15 mouse cellular contexts compared by ENCODE assay signal in genomic region chr10:95956629-95957028, GRCm38 (mm10).
"Had no signal": no experiment of that assay in that cellular context is flagged by ENCODE, and none has a peak within 500 bp of the region (broad histone marks: within the 10 kb centered on the region; RNA-seq: fewer than 3 reads in every experiment).

No protein-coding gene starts in this region.

- H3K4me1 ChIP-seq: neural tube, embryonic 15.5 days; stomach, embryonic 15.5 days had no signal

- H3K27me3 ChIP-seq: neural tube, embryonic 15.5 days; stomach, embryonic 15.5 days had no signal

- H3K4me3 ChIP-seq: neural tube, embryonic 15.5 days; stomach, embryonic 15.5 days had no signal

- H3K9me3 ChIP-seq: neural tube, embryonic 15.5 days; stomach, embryonic 15.5 days had no signal

- H3K9ac ChIP-seq: neural tube, embryonic 15.5 days; stomach, embryonic 15.5 days had no signal

- H3K27ac ChIP-seq: stomach, embryonic 15.5 days; stomach, postnatal 0 days had no signal

- DNase-seq: retina, postnatal 1 day; right cerebral cortex, adult 18-20 months; right cerebral cortex, postnatal 14 days; right cerebral cortex, postnatal 25 days; right cerebral cortex, postnatal 4 days; spleen, adult 18-20 months; thymus, adult 18-20 months; thymus, adult 2 months; thymus, postnatal 14 days; thymus, postnatal 25 days; thymus, postnatal 36 days; thymus, postnatal 4 days had no signal

- H3K36me3 ChIP-seq: neural tube, embryonic 15.5 days; stomach, embryonic 15.5 days had no signal

- H3K4me2 ChIP-seq: neural tube, embryonic 15.5 days; stomach, embryonic 15.5 days had no signal
